Mouse (Mus musculus): ENCODE data around the gene Hint1. TPM values are rescaled to one million over a fixed set of nuclear protein-coding genes. Genes with fewer than 3 reads are reported as not detected.

Hint1 gene
- polyA plus RNA-seq, 1 experiment from 2014 or later = 875 TPM

- H3K9me3 ChIP-seq (replicated peaks; ENCODE audit: control insufficient read depth, low read length) = no peaks in the 10 kb centered on the region
- no peaks in the 10 kb centered on the region for H3K27me3 ChIP-seq (replicated peaks; ENCODE audit: control insufficient read depth, insufficient read depth, low read length)
- H3K9ac ChIP-seq (ENCODE audit: low read length) = no peak overlapping the region
- 77% methylated on average over 4 of the region's 4 CpGs for WGBS
- no peaks in the 10 kb centered on the region for H3K36me3 ChIP-seq (ENCODE audit: control insufficient read depth, insufficient read depth, low read length)
- no peak overlapping the region for H3K27ac ChIP-seq (ENCODE audit: low read depth, low read length)
- peaks cover 7% of the 10 kb centered on the region for H3K4me1 ChIP-seq (ENCODE audit: control insufficient read depth, insufficient read depth, low read length)
- DNase-seq (ENCODE audit: low spot score) (no peak), ATAC-seq (no peak)
- H3K4me2 ChIP-seq (ENCODE audit: low read length) = no peak overlapping the region
- H3K4me3 ChIP-seq (ENCODE audit: low read depth, low read length) = no peak overlapping the region
Measured at GRCm38 (mm10) chr11:54899657-54900056, 33.5 kb downstream of the Hint1 start.

- Histone ChIP-seq H3K4me1 (ENCODE audit: control insufficient read depth, insufficient read depth, low read length) (peaks cover 7% of the 10 kb centered on the region), H3K27ac (ENCODE audit: low read depth, low read length) (no peak within 1 kb of the TSS), H3K27me3 (replicated peaks; ENCODE audit: control insufficient read depth, insufficient read depth, low read length) (no peaks in the 10 kb centered on the region), H3K36me3 (ENCODE audit: control insufficient read depth, insufficient read depth, low read length) (no peaks in the 10 kb centered on the region), H3K4me3 (ENCODE audit: low read depth, low read length) (peak within 1 kb of the TSS; percentile 41), H3K9ac (ENCODE audit: low read length) (peak within 1 kb of the TSS; percentile 60), H3K9me3 (replicated peaks; ENCODE audit: control insufficient read depth, low read length) (no peaks in the 10 kb centered on the region), H3K4me2 (ENCODE audit: low read length) (peak within 1 kb of the TSS; percentile 81)
- 16% methylated on average over 45 of the region's 45 CpGs for WGBS
- peak; percentile 89 for ATAC-seq
- peak; percentile 78 for DNase-seq (ENCODE audit: low spot score)
Measured at GRCm38 (mm10) chr11:54902333-54903323, 36.4 kb downstream of the Hint1 start, which contains the start of gene Gpx3. TSS of gene Gpx3 (plus strand) at chr11:54902453.

- H3K27me3 ChIP-seq (replicated peaks; ENCODE audit: control insufficient read depth, insufficient read depth, low read length) = no peaks in the 10 kb centered on the region
- 73% methylated on average over 5 of the region's 5 CpGs for WGBS
- H3K4me1 ChIP-seq (ENCODE audit: control insufficient read depth, insufficient read depth, low read length) = peaks cover 7% of the 10 kb centered on the region
- peak overlapping the region; percentile 60 for H3K9ac ChIP-seq (ENCODE audit: low read length)
- ATAC-seq = no peak
- H3K4me3 ChIP-seq (ENCODE audit: low read depth, low read length) = 0 out of 2 replicates have a peak overlapping the region, but pooled peaks have one; percentile 41
- H3K36me3 ChIP-seq (ENCODE audit: control insufficient read depth, insufficient read depth, low read length) = no peaks in the 10 kb centered on the region
- no peak overlapping the region for H3K27ac ChIP-seq (ENCODE audit: low read depth, low read length)
- H3K4me2 ChIP-seq (ENCODE audit: low read length) = peak overlapping the region; percentile 81
- no peaks in the 10 kb centered on the region for H3K9me3 ChIP-seq (replicated peaks; ENCODE audit: control insufficient read depth, low read length)
- DNase-seq (ENCODE audit: low spot score) = no peak
Measured at GRCm38 (mm10) chr11:54903339-54903738, 37.2 kb downstream of the Hint1 start.

GRCm38 (mm10) chr11:54903940-54904706 lies 37.9 kb downstream of the Hint1 start:
- no peak overlapping the region for H3K27ac ChIP-seq (ENCODE audit: low read depth, low read length)
- no peak overlapping the region for H3K9ac ChIP-seq (ENCODE audit: low read length)
- DNase-seq (ENCODE audit: low spot score) = no peak

GRCm38 (mm10) chr11:54905086-54905485 lies 38.9 kb downstream of the Hint1 start:
- no peaks in the 10 kb centered on the region for H3K27me3 ChIP-seq (replicated peaks; ENCODE audit: control insufficient read depth, insufficient read depth, low read length)
- no peak for DNase-seq (ENCODE audit: low spot score)
- peaks cover 7% of the 10 kb centered on the region for H3K4me1 ChIP-seq (ENCODE audit: control insufficient read depth, insufficient read depth, low read length)
- no peak overlapping the region for H3K27ac ChIP-seq (ENCODE audit: low read depth, low read length)
- no peaks in the 10 kb centered on the region for H3K9me3 ChIP-seq (replicated peaks; ENCODE audit: control insufficient read depth, low read length)
- no peaks in the 10 kb centered on the region for H3K36me3 ChIP-seq (ENCODE audit: control insufficient read depth, insufficient read depth, low read length)
- ATAC-seq = no peak
- WGBS = 85% methylated on average over 3 of the region's 3 CpGs
- no peak overlapping the region for H3K9ac ChIP-seq (ENCODE audit: low read length)
- H3K4me2 ChIP-seq (ENCODE audit: low read length) = no peak overlapping the region
- H3K4me3 ChIP-seq (ENCODE audit: low read depth, low read length) = no peak overlapping the region

More at GRCm38 (mm10) chr11:54903940-54904706, 37.9 kb downstream of the Hint1 start:
- Histone ChIP-seq H3K4me2 (ENCODE audit: low read length) (no peak overlapping the region), H3K4me3 (ENCODE audit: low read depth, low read length) (no peak overlapping the region), H3K4me1 (ENCODE audit: control insufficient read depth, insufficient read depth, low read length) (peaks cover 7% of the 10 kb centered on the region), H3K27me3 (replicated peaks; ENCODE audit: control insufficient read depth, insufficient read depth, low read length) (no peaks in the 10 kb centered on the region), H3K36me3 (ENCODE audit: control insufficient read depth, insufficient read depth, low read length) (no peaks in the 10 kb centered on the region), H3K9me3 (replicated peaks; ENCODE audit: control insufficient read depth, low read length) (no peaks in the 10 kb centered on the region)
- 53% methylated on average over 4 of the region's 4 CpGs for WGBS
- ATAC-seq = peak; percentile 18; the same call in 1 of the 2 replicates

GRCm38 (mm10) chr11:54905931-54906330 lies 39.7 kb downstream of the Hint1 start:
- WGBS = 74% methylated on average over 4 of the region's 4 CpGs
- Histone ChIP-seq H3K27me3 (replicated peaks; ENCODE audit: control insufficient read depth, insufficient read depth, low read length) (no peaks in the 10 kb centered on the region), H3K36me3 (ENCODE audit: control insufficient read depth, insufficient read depth, low read length) (peaks cover 3% of the 10 kb centered on the region; the same call in 1 of the 2 replicates), H3K4me1 (ENCODE audit: control insufficient read depth, insufficient read depth, low read length) (peaks cover 7% of the 10 kb centered on the region), H3K9me3 (replicated peaks; ENCODE audit: control insufficient read depth, low read length) (no peaks in the 10 kb centered on the region), H3K9ac (ENCODE audit: low read length) (no peak overlapping the region), H3K27ac (ENCODE audit: low read depth, low read length) (no peak overlapping the region), H3K4me2 (ENCODE audit: low read length) (no peak overlapping the region), H3K4me3 (ENCODE audit: low read depth, low read length) (no peak overlapping the region)
- ATAC-seq (no peak), DNase-seq (ENCODE audit: low spot score) (no peak)

GRCm38 (mm10) chr11:54906466-54906865 lies 40.3 kb downstream of the Hint1 start:
- Histone ChIP-seq H3K4me2 (ENCODE audit: low read length) (no peak overlapping the region), H3K9ac (ENCODE audit: low read length) (no peak overlapping the region), H3K27me3 (replicated peaks; ENCODE audit: control insufficient read depth, insufficient read depth, low read length) (no peaks in the 10 kb centered on the region), H3K27ac (ENCODE audit: low read depth, low read length) (no peak overlapping the region), H3K4me1 (ENCODE audit: control insufficient read depth, insufficient read depth, low read length) (peaks cover 7% of the 10 kb centered on the region), H3K4me3 (ENCODE audit: low read depth, low read length) (no peak overlapping the region), H3K36me3 (ENCODE audit: control insufficient read depth, insufficient read depth, low read length) (peaks cover 3% of the 10 kb centered on the region; the same call in 1 of the 2 replicates), H3K9me3 (replicated peaks; ENCODE audit: control insufficient read depth, low read length) (no peaks in the 10 kb centered on the region)
- 81% methylated on average over 4 of the region's 4 CpGs for WGBS
- DNase-seq (ENCODE audit: low spot score) = no peak
- ATAC-seq = no peak

GRCm38 (mm10) chr11:54907259-54907658 lies 41.1 kb downstream of the Hint1 start:
- DNase-seq (ENCODE audit: low spot score) (no peak), ATAC-seq (no peak)
- no peaks in the 10 kb centered on the region for H3K9me3 ChIP-seq (replicated peaks; ENCODE audit: control insufficient read depth, low read length)
- WGBS = 92% methylated on average over 5 of the region's 5 CpGs
- H3K4me2 ChIP-seq (ENCODE audit: low read length) = no peak overlapping the region
- H3K27me3 ChIP-seq (replicated peaks; ENCODE audit: control insufficient read depth, insufficient read depth, low read length) = no peaks in the 10 kb centered on the region
- no peak overlapping the region for H3K27ac ChIP-seq (ENCODE audit: low read depth, low read length)
- H3K4me3 ChIP-seq (ENCODE audit: low read depth, low read length) = no peak overlapping the region
- H3K36me3 ChIP-seq (ENCODE audit: control insufficient read depth, insufficient read depth, low read length) = peaks cover 3% of the 10 kb centered on the region; the same call in 1 of the 2 replicates
- H3K4me1 ChIP-seq (ENCODE audit: control insufficient read depth, insufficient read depth, low read length) = peaks cover 6% of the 10 kb centered on the region
- no peak overlapping the region for H3K9ac ChIP-seq (ENCODE audit: low read length)

All from forebrain, embryonic 14.5 days (tissue).